Mouse (Mus musculus) regulatory T cell (primary cell): ENCODE data around the gene Ostm1.

Experiments
- in situ Hi-C: fragments of 300-600 bp; cut with MboI, MseI; formaldehyde crosslinking; loops from one replicate; pipeline ENCODE4 v1.15.1; 2025; ENCODE audit warnings: high pct_unique_total_duplicates

The Ostm1 gene

DNA sequence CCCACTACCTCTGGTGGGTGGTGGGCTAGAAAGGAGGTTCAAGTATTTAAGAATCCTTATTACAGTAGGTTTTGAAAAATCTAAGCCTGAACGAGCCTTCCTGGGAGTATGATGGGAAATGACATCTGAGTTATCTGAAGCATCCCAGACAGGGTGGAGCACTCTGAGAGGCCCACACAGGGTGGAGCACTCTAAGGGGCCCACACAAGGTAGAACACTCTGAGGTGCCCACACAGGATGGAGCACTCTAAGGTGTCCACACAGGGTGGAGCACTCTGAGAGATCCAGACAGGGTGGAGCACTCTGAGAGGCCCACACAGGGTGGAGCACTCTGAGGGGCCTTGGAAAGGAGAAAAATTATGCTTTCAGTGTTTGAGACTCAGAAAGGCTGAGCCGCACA, 42.3 kb downstream of the Ostm1 start:
- in situ Hi-C loops = no loop called here

DNA sequence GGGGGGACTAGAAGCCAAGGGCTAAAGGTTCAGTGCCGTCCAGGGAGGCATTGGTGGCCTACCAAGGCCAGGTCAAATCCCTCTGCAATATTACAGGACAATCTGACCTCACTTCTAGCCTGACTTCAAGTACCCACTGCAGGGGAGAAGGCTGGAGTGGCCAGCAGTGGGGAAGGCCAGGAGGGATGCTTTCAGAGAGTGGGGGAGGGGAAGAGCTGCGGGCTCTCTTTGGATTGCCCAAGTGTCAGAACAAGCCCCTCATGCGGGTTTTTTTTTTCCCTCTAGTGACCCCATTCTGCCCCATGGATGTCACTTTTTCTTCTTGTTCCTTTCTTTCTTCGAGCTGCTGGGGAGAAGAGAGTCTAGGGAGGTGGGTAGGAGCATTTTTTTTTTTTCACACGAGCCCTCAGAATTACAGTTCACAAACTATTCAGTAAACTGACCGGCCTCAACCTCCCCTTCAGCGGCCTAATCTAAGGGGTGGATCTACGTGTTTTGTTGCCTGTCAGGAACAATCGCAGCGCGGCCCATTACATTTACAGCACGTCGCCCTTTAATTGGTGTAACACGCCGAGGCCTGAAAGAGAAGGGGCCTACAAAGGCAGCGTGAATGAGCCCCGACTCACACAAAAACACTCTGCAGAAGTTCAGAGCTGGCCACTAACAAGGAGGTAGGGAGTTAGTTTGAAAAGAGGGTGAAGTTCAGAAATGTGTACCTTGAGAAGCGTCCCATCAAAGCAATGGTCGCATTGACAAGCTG, 47.2 kb downstream of the Ostm1 start:
- in situ Hi-C loops = loop anchor here (5.0 kb wide), 1 partner anchor 323 kb away; no protein-coding TSS in a partner anchor

DNA sequence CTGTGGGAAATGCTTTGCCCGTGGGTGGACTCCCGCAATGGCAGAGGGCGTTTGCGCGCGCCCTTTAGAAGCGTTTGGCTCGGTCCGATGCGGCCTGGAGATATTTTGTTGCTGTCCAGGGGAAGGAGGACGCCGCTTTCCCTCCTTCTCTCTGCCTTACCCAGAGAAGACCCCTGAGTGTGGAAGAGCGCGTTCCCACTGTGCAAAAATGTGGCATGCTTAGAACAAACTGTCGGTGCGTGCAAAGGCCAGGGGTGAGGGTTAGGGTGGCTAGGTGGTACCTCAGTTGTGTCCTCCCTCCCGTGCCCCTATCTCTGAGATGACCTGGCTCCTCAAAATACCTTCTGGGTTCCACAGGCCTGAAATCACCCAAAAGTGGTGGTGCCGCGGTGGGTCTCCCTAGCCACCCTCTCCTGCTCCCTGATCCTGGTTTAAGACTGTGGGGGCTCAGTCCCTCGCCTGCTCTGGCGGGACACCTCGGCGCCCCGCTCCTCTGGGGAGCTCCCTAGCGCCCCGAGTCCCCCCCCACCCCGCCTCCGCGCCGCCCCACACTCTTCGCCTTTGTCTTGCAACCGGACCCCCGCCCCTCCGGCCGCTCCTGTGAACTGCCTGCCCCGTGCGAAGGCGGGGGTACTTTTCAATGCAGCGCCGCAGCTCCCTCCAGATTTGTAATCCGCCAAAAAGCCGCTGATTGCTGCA, 48.3 kb downstream of the Ostm1 start:
- in situ Hi-C loops = loop anchor here (5.0 kb wide), 1 partner anchor 325 kb away; no protein-coding TSS in a partner anchor

DNA sequence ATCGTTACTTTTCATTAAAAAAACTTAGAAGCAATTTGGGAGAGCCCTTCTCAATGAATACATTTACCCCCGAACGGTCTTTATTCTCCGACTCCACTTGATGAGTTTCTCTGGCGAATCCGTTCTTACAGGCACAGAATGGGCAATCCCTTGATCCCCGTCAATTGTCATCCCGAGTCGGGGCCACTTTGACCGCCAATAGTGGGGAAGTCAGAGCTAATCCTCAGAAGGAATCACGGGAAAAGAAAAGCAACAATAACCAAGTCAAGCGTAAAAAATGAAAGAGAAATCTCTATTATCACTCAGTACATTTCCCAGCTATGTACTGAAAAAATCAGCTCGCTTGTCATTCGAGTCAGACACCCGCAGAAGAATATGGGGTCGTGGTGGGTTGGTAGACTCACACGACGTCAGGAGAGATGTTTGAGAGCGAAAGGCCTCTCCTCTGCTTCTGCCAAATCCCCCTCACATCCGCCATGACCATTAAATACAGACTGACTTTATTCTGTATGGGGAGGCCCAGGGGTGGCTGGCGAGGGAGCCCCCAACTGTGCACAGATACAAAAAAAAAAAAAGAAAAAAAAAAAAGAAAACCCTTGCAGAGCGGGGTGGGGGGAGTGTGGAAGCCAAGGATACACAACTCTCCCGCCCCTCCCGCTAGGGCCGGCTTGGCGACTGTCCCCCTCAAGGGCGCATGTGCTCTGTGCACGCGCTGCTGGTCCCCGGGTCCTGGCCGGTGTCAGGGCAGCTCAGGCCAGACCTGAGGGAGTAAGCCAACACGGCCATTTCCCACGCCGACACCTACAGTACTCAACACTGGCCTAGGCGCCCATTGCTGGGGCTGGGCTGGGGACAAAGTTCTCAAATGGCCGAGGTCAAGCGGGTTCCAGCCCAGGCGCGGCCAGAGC, 49.1 kb downstream of the Ostm1 start:
- in situ Hi-C loops = loop anchor here (5.0 kb wide), 1 partner anchor 325 kb away; no protein-coding TSS in a partner anchor

DNA sequence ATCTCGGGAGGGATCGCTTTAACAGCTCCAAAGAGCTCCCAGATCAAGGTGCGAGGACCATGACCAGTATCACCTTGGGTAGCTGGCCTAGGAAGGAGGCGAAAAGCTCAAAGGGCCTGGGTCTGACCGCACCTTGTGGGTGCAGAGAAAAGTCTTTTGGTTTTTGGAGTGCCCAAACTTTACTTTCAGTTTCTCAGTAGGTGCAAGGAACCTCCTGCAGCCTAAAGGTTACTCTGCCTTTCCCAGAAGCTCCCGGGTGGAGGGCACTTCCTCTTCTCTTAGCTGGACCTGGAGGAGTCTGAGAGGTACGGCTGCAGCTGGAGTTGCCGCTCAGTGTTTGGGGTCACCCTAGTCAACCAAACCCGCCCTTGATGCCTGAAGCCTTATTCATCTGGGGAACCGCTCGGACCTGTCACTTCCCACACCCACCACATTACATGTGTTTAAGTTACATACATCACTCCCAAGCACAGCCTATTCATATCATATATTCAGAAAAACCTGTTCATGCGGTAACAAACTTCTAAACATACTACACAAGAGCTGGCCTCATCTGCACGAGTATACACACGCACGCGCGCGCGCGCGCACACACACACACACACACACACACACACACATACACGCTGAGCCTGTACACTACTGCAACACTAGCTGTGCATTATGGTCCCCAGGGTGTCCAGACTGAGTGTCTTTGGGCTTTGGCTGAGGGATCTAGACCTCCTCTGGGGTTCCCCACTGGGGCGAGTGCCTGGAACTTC, 49.9 kb downstream of the Ostm1 start:
- in situ Hi-C loops = loop anchor here (5.0 kb wide), 1 partner anchor 326 kb away; no protein-coding TSS in a partner anchor

DNA sequence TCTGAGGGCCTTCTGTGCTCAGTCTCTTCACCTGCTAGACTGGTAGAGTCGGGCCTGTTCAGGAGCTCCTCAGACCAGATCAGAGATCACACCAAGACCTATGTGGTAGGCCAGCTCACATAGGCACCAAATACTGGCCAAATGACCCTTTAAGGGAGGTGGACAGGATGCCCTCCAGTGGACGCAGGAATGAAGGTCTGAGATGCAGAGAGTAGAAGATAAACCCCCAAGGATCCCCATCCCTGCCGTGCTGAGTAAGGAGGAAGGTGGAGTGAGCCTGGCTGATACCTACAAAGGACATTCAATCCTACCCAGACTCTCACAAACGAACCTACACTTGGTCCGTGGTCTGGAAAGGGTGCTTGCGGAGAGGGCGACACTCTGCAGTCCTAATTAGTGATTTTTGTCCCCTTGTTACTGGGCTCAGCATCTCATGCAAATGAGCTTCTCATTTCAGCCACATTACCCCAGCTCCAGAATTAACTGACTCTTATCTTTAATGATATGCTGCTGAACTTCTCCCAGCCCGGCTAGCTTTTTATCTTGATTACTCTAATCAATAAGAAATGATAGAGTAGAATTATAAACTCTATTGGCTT, 50.6 kb downstream of the Ostm1 start:
- in situ Hi-C loops = loop anchor here (5.0 kb wide), 1 partner anchor 327 kb away; no protein-coding TSS in a partner anchor

DNA sequence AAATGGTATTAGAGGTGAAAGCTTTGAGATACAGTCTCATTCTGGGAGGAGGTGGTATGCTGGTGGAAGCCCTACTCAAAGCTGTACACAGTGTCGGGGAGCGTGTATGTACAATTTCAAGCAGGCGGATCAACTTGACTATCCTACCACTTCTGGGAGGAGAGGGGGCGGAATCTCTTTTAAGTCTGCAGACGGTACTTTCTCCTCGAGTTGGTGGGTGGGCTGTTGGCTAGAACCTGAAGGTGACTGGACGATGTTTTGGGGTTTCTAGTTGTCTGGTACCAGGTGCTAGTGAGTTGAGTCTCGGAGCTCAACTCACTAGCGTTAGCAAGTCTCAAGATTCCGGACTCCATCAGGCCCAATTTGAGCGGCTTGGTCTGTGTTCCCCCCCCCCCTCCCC, 51.4 kb downstream of the Ostm1 start:
- in situ Hi-C loops = no loop called here

DNA sequence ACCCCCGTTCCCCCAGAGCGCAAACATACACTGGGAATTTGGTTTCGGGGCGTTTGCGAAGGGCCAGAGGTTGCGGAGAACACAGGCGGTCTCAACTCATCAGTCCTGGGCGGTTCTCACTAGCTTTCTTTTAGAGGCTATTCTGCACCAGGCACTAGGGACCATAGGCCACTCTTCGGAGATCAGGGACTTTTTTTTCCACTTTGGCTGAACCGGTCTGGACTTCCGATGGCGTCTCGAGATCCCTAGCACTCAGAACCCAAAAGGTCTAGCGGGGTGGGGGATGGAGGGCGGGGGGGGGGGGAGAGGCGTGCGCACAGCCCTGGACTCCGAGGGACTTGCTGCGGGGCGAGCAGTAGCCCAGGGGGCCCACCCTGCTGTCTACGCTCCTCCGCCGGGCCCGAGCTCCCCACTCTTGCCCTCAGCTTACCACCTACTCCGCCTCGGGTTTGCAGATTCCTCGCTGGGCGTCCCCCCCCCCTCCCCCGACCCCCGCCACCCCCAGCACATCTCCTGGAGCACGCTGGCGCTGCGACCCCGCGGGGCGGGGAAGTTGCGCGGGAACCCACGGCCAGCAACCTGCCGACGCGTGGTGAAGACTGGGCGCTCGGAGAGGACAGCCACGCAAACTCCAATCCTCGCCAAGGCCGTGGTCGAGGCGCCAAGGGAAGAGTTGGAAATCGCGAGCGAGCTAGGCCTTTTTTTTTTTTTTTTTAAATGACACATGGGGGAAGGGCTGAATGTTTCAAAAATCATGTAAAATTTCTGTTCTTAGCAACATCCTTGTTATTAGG, 52.1 kb downstream of the Ostm1 start:
- in situ Hi-C loops = no loop called here

DNA sequence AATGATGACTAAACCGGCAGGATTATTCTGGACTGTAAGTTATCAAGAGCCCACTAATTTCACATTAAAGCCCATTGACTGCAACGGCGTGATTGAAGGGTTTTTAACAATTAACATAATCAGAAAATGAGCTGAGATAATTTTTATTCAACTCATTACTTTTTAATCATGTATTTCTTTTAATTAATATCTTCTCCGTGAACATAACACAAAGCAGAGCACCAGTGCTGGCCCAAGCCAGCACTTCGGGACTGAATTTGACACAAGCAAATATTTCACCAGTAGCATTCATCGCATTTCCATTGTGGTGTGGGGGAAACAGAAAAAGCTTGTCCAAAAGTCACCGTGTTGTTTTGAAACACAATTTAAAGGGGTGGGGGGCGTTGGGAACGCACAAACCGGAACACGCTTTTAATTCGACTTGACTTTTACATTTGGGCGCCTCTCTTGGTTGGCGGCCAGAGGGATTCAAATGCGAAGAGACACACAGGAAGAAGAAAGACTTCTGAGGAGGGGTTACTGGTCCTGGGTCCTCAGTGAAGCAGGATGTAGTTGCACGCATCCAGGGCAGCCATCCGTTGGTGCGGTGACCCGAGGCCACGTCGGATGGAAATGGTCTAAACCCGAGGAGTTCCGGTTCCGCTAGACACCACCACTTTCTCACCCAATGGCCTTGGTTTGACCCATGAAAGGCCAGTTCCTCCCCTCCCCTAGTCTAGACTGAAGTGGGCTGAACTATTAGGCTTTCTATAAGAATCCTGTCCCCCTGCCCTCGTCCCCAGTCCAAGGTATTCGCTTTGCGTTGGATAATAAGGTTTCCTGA, 52.9 kb downstream of the Ostm1 start:
- in situ Hi-C loops = no loop called here

DNA sequence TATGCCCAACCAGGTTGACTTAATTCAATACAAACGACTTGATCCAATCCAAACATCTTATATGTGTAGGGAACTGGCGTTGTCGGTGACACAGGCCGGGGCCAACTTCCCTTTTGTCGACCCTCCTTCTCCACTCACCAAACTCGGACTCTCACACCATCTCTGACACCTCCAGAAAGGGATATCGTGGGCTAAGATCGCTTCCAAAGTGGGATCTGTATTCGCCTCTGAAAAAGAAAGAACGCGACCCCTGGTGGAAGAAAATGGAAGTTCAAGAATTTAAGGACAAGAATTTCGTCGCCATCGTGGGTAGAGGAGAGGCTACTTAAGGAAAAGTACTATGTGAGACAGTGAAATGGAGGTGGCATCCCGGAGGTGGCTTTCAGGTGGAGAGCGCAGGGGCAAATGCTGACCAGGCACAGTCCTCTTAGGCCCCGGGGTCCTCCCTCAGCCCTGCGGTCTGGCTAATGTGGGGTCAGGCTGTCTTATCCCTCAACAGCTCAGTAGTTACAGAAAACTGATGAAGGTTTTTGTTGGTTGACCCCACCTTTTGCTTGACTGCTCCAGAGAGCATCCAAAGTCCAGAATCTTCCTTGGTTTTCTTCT, 53.7 kb downstream of the Ostm1 start:
- in situ Hi-C loops = no loop called here

DNA sequence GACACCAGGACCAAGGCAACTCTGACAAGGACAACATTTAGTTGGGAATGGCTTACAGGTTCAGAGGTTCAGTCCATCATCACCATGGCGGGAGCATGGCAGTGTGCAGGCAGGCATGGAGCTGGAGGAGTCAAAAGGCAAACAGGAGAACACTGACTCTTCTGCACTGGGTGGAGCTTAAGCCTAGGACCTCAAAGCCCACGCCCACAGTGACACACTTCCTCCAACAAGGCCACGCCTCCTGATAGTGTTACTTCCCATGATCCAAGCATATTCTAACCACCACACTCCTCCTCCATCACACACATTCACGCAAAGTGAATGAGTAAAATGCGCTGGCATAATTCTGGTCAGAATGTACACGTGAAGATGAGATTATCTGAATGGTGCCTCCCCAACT, 56.2 kb downstream of the Ostm1 start:
- in situ Hi-C loops = no loop called here

DNA sequence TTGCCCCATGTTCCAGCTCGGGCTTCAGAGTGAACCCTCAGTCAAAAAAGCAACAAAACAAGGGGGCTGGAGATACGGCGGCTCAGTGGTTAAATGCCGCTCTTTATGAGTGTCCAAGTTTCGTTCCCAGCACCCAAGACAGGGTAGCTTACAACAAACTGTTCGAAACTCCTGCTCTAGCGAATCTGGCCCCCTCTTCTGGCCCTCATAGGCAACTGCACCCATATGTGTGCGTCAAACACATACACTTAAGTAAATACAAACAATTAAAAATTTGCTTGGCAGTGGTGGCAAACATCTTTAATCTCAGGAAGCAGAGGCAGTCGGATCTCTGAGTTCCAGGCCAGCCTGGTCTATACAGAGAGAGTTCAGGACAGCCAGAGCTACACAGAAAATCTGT, 60.0 kb downstream of the Ostm1 start:
- in situ Hi-C loops = no loop called here

DNA sequence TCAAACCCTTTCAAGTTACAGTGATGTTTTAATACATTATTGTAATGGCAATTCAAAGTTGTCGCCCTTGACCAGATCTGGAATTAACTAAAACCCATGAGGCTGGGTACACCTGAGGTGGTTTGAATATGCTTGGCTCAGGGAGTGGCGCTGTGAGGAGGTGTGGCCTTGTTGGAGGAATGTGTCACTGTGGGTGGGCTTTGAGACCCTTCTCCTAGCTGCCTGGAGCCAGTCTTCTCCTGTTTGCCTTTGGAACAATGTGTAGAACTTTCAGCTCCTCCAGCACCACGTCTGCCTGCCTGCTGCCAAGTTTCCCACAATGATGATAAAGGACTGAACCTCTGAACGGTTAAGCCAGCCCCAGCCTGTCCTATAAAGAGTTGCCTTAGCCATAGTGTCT, 62.7 kb downstream of the Ostm1 start:
- in situ Hi-C loops = no loop called here

DNA sequence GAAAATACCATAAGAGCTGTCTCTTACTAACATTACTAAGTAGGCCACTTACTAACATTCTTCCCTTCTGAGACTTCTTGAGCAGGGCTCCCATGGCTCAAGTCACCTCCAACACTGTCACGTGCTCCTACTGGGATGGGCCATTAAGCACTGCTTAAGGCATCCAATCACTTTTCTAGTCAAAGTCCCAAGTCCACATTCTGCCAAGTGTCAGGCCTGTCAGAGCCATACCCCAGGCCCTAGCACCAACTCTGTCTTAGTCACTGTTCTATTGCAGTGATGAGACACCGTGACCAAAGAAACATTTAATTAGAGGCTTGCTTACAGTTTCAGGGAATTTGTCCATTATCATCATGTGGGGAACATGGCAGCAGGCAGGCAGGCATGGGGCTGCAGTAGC, 78.3 kb downstream of the Ostm1 start:
- in situ Hi-C loops = no loop called here

DNA sequence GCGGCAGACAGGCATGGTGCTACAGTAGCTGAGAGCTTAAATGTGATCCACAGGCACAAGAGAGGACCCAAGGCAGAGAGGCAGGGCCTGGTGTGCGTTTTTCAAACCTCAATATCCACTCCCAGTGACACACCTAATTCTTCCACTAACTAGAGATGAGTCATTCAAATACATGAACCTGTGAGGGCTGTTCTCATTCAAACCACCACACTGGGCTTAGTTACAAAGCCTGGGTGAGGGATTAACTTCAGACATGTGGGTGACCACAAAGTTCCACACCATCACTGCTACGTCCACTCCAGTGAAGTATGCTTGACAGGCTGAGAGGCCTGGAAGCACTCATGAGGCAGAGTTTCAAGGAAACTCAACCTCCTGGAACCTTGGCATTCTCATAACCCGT, 86.3 kb downstream of the Ostm1 start:
- in situ Hi-C loops = no loop called here

DNA sequence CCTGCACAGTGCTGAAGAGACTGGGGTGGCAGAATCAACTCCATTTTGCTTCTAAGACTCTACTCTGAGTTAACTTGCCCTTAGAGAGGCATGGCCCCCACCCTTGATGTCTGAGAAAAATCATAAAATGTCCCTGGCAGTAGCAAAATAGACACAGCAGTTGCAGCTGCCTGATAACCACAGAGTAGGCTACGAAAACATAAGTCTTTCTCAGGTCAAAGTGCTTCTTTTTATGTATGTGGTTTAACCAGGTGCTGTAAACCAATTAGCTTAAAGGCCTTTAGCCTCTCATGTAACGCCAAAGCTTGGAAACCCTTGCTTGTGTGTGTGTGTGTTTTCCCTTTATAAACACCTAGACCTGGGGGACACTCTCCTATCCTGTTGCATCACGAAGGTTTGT, 89.2 kb downstream of the Ostm1 start:
- in situ Hi-C loops = no loop called here

DNA sequence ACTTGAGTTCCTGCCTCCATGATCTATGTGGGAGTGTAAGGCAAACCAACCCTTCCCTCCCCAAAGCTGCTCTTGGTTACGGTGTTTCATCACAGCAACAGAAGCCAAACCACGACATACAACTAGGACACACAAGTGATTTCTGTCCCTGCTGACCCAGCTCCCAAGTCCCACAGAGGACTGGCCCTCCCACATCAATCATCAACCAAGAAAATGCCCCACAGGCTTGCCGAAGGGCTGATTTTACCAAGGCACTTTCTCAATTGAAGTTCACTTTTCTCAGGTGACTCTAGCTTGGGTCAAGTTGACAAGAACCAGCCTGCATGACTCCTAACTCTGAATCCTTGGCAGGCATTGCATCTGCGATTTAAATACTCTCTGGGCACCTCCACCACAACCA, 91.9 kb downstream of the Ostm1 start:
- in situ Hi-C loops = no loop called here

DNA sequence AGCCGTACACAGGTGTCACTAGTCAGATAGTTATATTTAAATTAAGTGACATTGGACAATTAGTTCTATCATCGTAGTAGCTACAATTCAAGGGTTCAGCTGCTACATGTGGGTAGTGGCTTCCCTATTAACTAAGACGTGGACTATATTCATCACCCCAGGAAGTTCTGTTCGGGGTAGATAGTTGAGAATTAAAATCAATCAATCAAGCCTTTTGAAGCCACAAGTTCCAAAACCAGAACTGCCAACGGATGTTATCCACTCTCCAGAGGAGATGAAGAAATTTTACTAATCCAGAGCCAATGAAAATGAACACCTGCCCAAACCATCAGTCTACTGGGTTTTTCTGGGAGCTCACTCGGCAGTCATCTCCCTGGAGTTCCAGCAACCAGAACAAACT, 94.7 kb downstream of the Ostm1 start:
- in situ Hi-C loops = no loop called here
